Mouse (Mus musculus) hindbrain, embryonic 15.5 days (tissue): ENCODE results near the gene Ostm1. TPM values are rescaled to one million over a fixed set of nuclear protein-coding genes. Genes with fewer than 3 reads are reported as not detected.
A peak's percentile ranks its signal among the peaks of the same experiment; 100 is the strongest.

ENCODE experiments used
- ATAC-seq: fragments of 200-750 bp; cut with Nextera tagmentation; 2 replicates; pipeline ENCODE4 v1.8.0; 2017; ENCODE audit warnings: low read depth, moderate number of reproducible peaks, moderate TSS enrichment; ENCODE audit not compliant: low FRiP score
- H3K27ac ChIP-seq: fragments of 300-500 bp; sonication (generic); replicated peaks from 2 replicates; pipeline ENCODE4 v1.5.1; 2015; ENCODE audit warnings: mild to moderate bottlenecking, inconsistent platforms
- H3K27me3 ChIP-seq: fragments of 300-500 bp; sonication (generic); 2 replicates; pipeline ENCODE4 v1.6.1; 2015; ENCODE audit warnings: control low read depth, inconsistent platforms
- H3K36me3 ChIP-seq: fragments of 300-500 bp; sonication (generic); 2 replicates; pipeline ENCODE4 v1.6.1; 2015; ENCODE audit warnings: control low read depth, inconsistent platforms
- H3K4me1 ChIP-seq: fragments of 300-500 bp; sonication (generic); replicated peaks from 2 replicates; pipeline ENCODE4 v1.6.1; 2015; ENCODE audit warnings: control low read depth, inconsistent platforms
- H3K4me2 ChIP-seq: fragments of 300-500 bp; sonication (generic); 2 replicates; pipeline ENCODE4 v1.6.1; 2015; ENCODE audit warnings: moderate library complexity, mild to moderate bottlenecking, inconsistent platforms
- H3K4me3 ChIP-seq: fragments of 300-500 bp; sonication (generic); 2 replicates; pipeline ENCODE4 v1.5.1; 2015; ENCODE audit warnings: mild to moderate bottlenecking, inconsistent platforms
- H3K9ac ChIP-seq: fragments of 300-500 bp; sonication (generic); 2 replicates; pipeline ENCODE4 v1.6.1; 2015; ENCODE audit warnings: inconsistent platforms
- H3K9me3 ChIP-seq: fragments of 300-500 bp; sonication (generic); 2 replicates; pipeline ENCODE4 v1.6.1; 2016; ENCODE audit warnings: control low read depth, inconsistent platforms
- WGBS: fragments of 180-500 bp; shearing (Covaris S2); methylation state at CpG from one replicate; pipeline ENCODE4 v1.1.7; 2015; 5-methylcytosine and 5-hydroxymethylcytosine counted together
- polyA plus RNA-seq: library from polyadenylated mRNA; unstranded; fragments of >200 nt; fragmentation: Nextera tagmentation; extraction: Ambion mirVana; gene quantifications from 2 replicates; pipeline ENCODE4 v1.2.1, GENCODE M21; 2015

Ostm1 gene
- polyA plus RNA-seq, 1 experiment from 2014 or later, result 35.4 TPM

- Histone ChIP-seq H3K4me3 (no peak overlapping the region), H3K9me3 (no peaks in the 10 kb centered on the region), H3K36me3 (no peaks in the 10 kb centered on the region), H3K27ac (no peak overlapping the region), H3K4me1 (peaks cover 13% of the 10 kb centered on the region), H3K27me3 (no peaks in the 10 kb centered on the region), H3K4me2 (no peak overlapping the region), H3K9ac (no peak overlapping the region)
- ATAC-seq, result no peak
- 88% methylated on average over 4 of the region's 4 CpGs for WGBS
Observed at GRCm38 (mm10) chr10:42675571-42675970, 91.9 kb downstream of the Ostm1 start.

- no peaks in the 10 kb centered on the region for H3K27me3 ChIP-seq
- H3K4me1 ChIP-seq, result peaks cover 16% of the 10 kb centered on the region
- H3K9me3 ChIP-seq, result no peaks in the 10 kb centered on the region
- no peaks in the 10 kb centered on the region for H3K36me3 ChIP-seq
- WGBS, result 42% methylated on average over 6 of the region's 6 CpGs
- peak overlapping the region; percentile 59 for H3K9ac ChIP-seq
- H3K4me2 ChIP-seq, result peak overlapping the region; percentile 73
- ATAC-seq, result no peak
- peak overlapping the region; percentile 73 for H3K27ac ChIP-seq
- peak overlapping the region; percentile 74 for H3K4me3 ChIP-seq
Observed at GRCm38 (mm10) chr10:42678331-42678730, 94.7 kb downstream of the Ostm1 start.

- H3K27ac ChIP-seq, result peak overlapping the region; percentile 73
- peak overlapping the region; percentile 73 for H3K4me2 ChIP-seq
- WGBS, result 0% methylated on average over 56 of the region's 56 CpGs
- H3K4me1 ChIP-seq, result peaks cover 16% of the 10 kb centered on the region
- no peaks in the 10 kb centered on the region for H3K9me3 ChIP-seq
- peak overlapping the region; percentile 74 for H3K4me3 ChIP-seq
- peaks cover 2% of the 10 kb centered on the region for H3K36me3 ChIP-seq
- H3K27me3 ChIP-seq, result no peaks in the 10 kb centered on the region
- H3K9ac ChIP-seq, result peak overlapping the region; percentile 59
- peak; percentile 99 for ATAC-seq
Observed at GRCm38 (mm10) chr10:42678755-42679364, 95.2 kb downstream of the Ostm1 start.

DNA sequence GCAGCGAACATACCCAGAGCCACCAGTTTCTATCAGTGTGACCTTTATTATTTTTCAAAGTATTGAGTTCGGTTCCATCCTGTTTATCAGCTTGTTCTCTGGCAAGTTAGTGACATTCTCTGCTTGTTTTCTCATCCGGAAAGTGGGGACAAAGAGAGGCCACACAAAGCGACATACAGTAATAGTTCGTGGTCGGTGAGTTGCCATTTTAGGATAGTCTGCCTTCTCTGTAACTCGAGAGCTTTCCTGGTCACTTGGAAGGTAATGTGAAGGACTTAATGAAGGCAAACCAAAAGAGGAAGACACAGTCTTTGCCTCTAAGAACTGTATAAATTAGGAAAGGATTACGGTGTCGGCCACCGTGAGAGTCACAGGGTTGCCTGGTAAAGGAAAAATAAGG, 96.0 kb downstream of the Ostm1 start:
- H3K27ac ChIP-seq, result no peak overlapping the region
- H3K4me3 ChIP-seq, result peak overlapping the region; percentile 74
- peak overlapping the region; percentile 59; the same call in 1 of the 2 replicates for H3K9ac ChIP-seq
- no peaks in the 10 kb centered on the region for H3K27me3 ChIP-seq
- H3K36me3 ChIP-seq, result peaks cover 9% of the 10 kb centered on the region
- H3K9me3 ChIP-seq, result no peaks in the 10 kb centered on the region
- ATAC-seq, result no peak
- H3K4me1 ChIP-seq, result peaks cover 16% of the 10 kb centered on the region
- 12% methylated on average over 10 of the region's 10 CpGs for WGBS
- H3K4me2 ChIP-seq, result peak overlapping the region; percentile 73

- H3K27ac ChIP-seq, result no peak overlapping the region
- H3K9me3 ChIP-seq, result no peaks in the 10 kb centered on the region
- H3K4me1 ChIP-seq, result peaks cover 16% of the 10 kb centered on the region
- WGBS, result 14% methylated on average over 6 of the region's 6 CpGs
- ATAC-seq, result no peak
- peaks cover 9% of the 10 kb centered on the region for H3K36me3 ChIP-seq
- H3K27me3 ChIP-seq, result no peaks in the 10 kb centered on the region
- H3K4me3 ChIP-seq, result no peak overlapping the region
- H3K4me2 ChIP-seq, result peak overlapping the region; percentile 73
- H3K9ac ChIP-seq, result no peak overlapping the region
Observed at GRCm38 (mm10) chr10:42680582-42681001, 97.0 kb downstream of the Ostm1 start.

DNA sequence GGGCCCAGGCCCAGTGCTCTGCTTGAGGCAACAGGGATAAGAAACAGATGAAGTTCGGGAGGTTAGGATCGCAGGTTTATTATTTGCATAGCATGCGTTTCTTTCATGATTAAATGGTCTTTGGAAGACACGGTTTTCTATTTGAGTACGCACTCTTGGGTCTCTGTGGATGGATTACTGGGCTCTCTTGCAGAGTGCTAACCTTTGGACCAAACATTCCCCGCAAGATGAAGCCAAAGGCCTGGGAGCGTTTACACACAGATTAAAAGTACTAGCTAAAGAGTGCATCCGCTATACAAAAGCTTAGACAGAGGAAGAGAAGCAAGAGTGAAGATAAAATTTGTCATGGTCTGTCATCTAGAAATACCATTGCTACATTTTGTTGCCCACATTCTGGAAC, 98.8 kb downstream of the Ostm1 start:
- H3K9ac ChIP-seq, result no peak overlapping the region
- peaks cover 16% of the 10 kb centered on the region for H3K4me1 ChIP-seq
- WGBS, result 89% methylated on average over 8 of the region's 8 CpGs
- ATAC-seq, result no peak
- H3K36me3 ChIP-seq, result peaks cover 9% of the 10 kb centered on the region
- H3K4me2 ChIP-seq, result no peak overlapping the region
- H3K27me3 ChIP-seq, result no peaks in the 10 kb centered on the region
- no peak overlapping the region for H3K27ac ChIP-seq
- H3K9me3 ChIP-seq, result no peaks in the 10 kb centered on the region
- no peak overlapping the region for H3K4me3 ChIP-seq

DNA sequence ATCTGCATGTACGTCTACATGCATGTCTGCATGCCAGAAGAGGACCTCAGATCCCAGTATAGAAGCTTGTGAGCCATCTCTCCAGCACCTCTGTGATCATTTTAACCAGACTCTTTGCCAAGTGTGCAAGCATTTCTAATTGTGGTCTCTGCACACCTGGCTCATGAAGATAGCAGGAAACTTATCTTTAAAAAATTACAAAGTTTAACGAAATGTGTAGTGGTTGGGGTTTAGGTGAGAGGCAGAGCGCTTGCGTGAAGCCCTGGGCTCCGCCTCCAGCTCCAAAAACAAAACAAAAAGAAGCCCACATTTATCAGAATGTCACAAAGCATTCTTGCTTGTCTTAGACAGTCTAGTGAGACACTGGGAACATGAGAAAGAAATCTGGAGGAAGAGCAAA, 104.3 kb downstream of the Ostm1 start:
- Histone ChIP-seq H3K9me3 (no peaks in the 10 kb centered on the region), H3K36me3 (peaks cover 9% of the 10 kb centered on the region), H3K27me3 (no peaks in the 10 kb centered on the region), H3K4me3 (no peak overlapping the region), H3K27ac (no peak overlapping the region), H3K9ac (no peak overlapping the region), H3K4me1 (peaks cover 5% of the 10 kb centered on the region), H3K4me2 (no peak overlapping the region)
- no peak for ATAC-seq
- 91% methylated on average over 5 of the region's 5 CpGs for WGBS

- no peak for ATAC-seq
- Histone ChIP-seq H3K9me3 (no peaks in the 10 kb centered on the region), H3K27ac (no peak overlapping the region), H3K36me3 (no peaks in the 10 kb centered on the region), H3K9ac (no peak overlapping the region), H3K4me3 (no peak overlapping the region), H3K4me2 (no peak overlapping the region), H3K4me1 (peaks cover 5% of the 10 kb centered on the region), H3K27me3 (no peaks in the 10 kb centered on the region)
- 58% methylated on average over 1 of the region's 1 CpGs for WGBS
Observed at GRCm38 (mm10) chr10:42689694-42690093, 106.1 kb downstream of the Ostm1 start.

DNA sequence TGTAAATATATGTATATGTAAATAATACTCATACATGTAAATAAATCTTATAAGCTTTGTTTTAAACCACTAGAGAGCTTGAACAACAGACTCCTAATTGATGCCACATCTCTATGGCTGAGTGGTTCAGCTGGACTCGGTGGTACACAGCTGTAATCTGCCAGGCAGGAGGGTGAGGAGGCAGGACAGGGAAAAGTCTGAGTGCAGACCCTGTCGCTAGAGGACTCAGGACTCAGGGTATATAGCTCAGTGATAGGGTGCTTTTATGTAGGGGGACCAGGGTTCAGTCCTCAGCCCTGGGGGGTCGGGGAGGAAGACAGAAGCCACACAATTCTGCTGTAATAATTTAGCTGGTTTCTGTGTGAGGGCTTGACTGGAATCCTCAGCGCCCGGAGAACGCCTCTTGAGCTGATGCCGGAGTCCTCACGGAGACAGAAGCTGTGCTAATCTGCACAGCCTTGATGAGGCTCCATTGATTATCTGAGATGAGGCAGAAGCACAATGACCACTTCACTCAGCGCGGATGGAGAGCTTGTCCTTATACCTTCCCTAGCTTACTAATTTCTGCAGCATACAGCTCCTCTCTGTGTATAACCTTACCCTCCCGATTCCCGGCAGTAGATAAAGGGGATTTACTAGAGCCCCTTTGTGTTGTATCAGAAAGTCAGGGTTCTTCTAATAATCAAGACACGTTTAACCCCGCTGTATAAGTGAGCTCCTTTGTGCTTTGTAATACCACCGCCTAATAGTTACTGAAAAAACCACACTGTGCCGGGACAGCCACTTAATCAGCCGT, 106.8 kb downstream of the Ostm1 start:
- H3K36me3 ChIP-seq, result no peaks in the 10 kb centered on the region
- H3K27me3 ChIP-seq, result no peaks in the 10 kb centered on the region
- H3K4me2 ChIP-seq, result peak overlapping the region; percentile 43
- H3K9ac ChIP-seq, result 0 out of 2 replicates have a peak overlapping the region, but pooled peaks have one; percentile 4
- WGBS, result 40% methylated on average over 17 of the region's 17 CpGs
- H3K27ac ChIP-seq, result peak overlapping the region; percentile 48; the same call in 1 of the 2 replicates
- H3K4me3 ChIP-seq, result no peak overlapping the region
- 0 out of 2 replicates have a peak, but pooled peaks have one; percentile 50 for ATAC-seq
- H3K4me1 ChIP-seq, result peaks cover 5% of the 10 kb centered on the region
- no peaks in the 10 kb centered on the region for H3K9me3 ChIP-seq

DNA sequence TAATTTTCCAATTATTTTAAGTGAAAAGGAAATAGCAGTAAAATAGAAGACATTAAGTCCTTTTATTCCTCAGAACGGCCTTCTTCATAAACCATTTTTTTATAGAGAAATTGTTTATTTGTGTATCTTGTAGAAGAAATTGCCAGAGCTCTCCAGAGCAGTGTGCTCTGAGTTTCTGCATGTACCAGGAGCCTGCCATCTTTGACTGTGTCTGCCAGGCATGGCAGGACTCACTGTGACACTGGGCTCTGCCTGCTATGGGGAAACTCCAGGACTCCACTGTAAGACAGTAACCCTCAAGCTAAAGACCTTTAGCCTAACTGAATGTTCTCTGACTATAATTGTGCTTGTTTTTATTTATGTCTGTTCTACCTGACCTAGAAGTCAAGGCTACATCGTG, 107.4 kb downstream of the Ostm1 start:
- H3K9me3 ChIP-seq, result no peaks in the 10 kb centered on the region
- no peaks in the 10 kb centered on the region for H3K27me3 ChIP-seq
- ATAC-seq, result no peak
- peak overlapping the region; percentile 43 for H3K4me2 ChIP-seq
- H3K4me1 ChIP-seq, result peaks cover 5% of the 10 kb centered on the region
- H3K27ac ChIP-seq, result no peak overlapping the region; the same call in 1 of the 2 replicates
- H3K36me3 ChIP-seq, result no peaks in the 10 kb centered on the region
- no peak overlapping the region for H3K9ac ChIP-seq
- 62% methylated on average over 2 of the region's 2 CpGs for WGBS
- H3K4me3 ChIP-seq, result no peak overlapping the region

DNA sequence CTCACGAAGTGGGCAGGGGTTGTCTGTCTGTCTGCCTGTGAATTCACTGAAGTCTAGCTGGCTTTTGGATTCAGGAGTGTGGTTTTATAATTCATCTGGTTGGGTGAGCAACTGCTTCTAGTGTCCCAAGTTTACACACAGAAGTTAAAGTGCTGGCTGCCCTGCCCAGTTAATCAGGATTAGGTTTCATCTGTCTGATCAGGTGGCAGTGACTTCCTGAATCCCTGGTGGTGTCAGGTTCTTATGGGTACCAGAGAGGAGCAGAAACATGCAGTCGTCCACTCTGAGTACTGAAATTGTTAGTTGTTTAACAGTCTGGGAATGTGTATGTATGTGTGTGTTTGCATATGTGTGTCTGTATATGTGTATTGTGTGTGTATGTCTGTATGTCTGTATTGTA, 108.5 kb downstream of the Ostm1 start:
- no peaks in the 10 kb centered on the region for H3K9me3 ChIP-seq
- no peaks in the 10 kb centered on the region for H3K36me3 ChIP-seq
- peaks cover 5% of the 10 kb centered on the region for H3K4me1 ChIP-seq
- H3K9ac ChIP-seq, result no peak overlapping the region
- no peak overlapping the region for H3K27ac ChIP-seq
- no peak overlapping the region for H3K4me2 ChIP-seq
- no peaks in the 10 kb centered on the region for H3K27me3 ChIP-seq
- no peak for ATAC-seq
- WGBS, result 89% methylated on average over 2 of the region's 2 CpGs
- H3K4me3 ChIP-seq, result no peak overlapping the region

- H3K4me2 ChIP-seq, result no peak overlapping the region
- H3K36me3 ChIP-seq, result no peaks in the 10 kb centered on the region
- H3K27ac ChIP-seq, result no peak overlapping the region
- H3K4me3 ChIP-seq, result no peak overlapping the region
- H3K9ac ChIP-seq, result no peak overlapping the region
- H3K4me1 ChIP-seq, result peaks cover 5% of the 10 kb centered on the region
- H3K27me3 ChIP-seq, result no peaks in the 10 kb centered on the region
- no peaks in the 10 kb centered on the region for H3K9me3 ChIP-seq
- ATAC-seq, result no peak
Observed at GRCm38 (mm10) chr10:42692794-42693193, 109.2 kb downstream of the Ostm1 start.
